Mouse (Mus musculus) right cerebral cortex, postnatal 10 days (tissue): ENCODE measurements around the gene Chrm3.

Experiments
- DNase-seq, 2 experiments: peaks; one replicate each; pipeline ENCODE4 v3.0.0; 2021; ENCODE audit warnings: low spot score in 2 of 2

Chrm3 gene

GRCm38 (mm10) chr13:10236279-10236678 lies 124.4 kb downstream of the Chrm3 start:
- peak; percentile 31 to 54 for DNase-seq

- no peak for DNase-seq
Measured at GRCm38 (mm10) chr13:10235391-10236169, 125.1 kb downstream of the Chrm3 start.

GRCm38 (mm10) chr13:10220403-10220802 lies 140.2 kb downstream of the Chrm3 start:
- DNase-seq, result no peak

- DNase-seq, result no peak
Measured at GRCm38 (mm10) chr13:10212112-10212511, 148.5 kb downstream of the Chrm3 start.

GRCm38 (mm10) chr13:10210522-10211244 lies 150.0 kb downstream of the Chrm3 start:
- no peak for DNase-seq

GRCm38 (mm10) chr13:10199206-10199956 lies 161.3 kb downstream of the Chrm3 start:
- DNase-seq, result no peak

GRCm38 (mm10) chr13:10189829-10190228 lies 170.8 kb downstream of the Chrm3 start:
- DNase-seq, result no peak

GRCm38 (mm10) chr13:10187926-10188325 lies 172.7 kb downstream of the Chrm3 start:
- peak; percentile 31 to 41 for DNase-seq

GRCm38 (mm10) chr13:10183837-10184236 lies 176.8 kb downstream of the Chrm3 start:
- DNase-seq, result no peak

GRCm38 (mm10) chr13:10182756-10183155 lies 177.9 kb downstream of the Chrm3 start:
- no peak for DNase-seq

GRCm38 (mm10) chr13:10170529-10170928 lies 190.1 kb downstream of the Chrm3 start:
- DNase-seq, result peak in 1 of 2 experiments; percentile 31

- DNase-seq, result no peak
Measured at GRCm38 (mm10) chr13:10163354-10163753, 197.3 kb downstream of the Chrm3 start.

GRCm38 (mm10) chr13:10157496-10157895 lies 203.2 kb downstream of the Chrm3 start:
- DNase-seq, result no peak

GRCm38 (mm10) chr13:10140573-10140972 lies 220.1 kb downstream of the Chrm3 start:
- no peak for DNase-seq

GRCm38 (mm10) chr13:10138878-10139277 lies 221.8 kb downstream of the Chrm3 start:
- DNase-seq, result no peak

- DNase-seq, result no peak
Measured at GRCm38 (mm10) chr13:10131064-10131463, 229.6 kb downstream of the Chrm3 start.

- no peak for DNase-seq
Measured at GRCm38 (mm10) chr13:10112211-10112610, 248.4 kb downstream of the Chrm3 start.

- DNase-seq, result no peak
Measured at GRCm38 (mm10) chr13:10109542-10109941, 251.1 kb downstream of the Chrm3 start.

GRCm38 (mm10) chr13:10107331-10107730 lies 253.3 kb downstream of the Chrm3 start:
- DNase-seq, result no peak

GRCm38 (mm10) chr13:10090778-10091177 lies 269.9 kb downstream of the Chrm3 start:
- DNase-seq, result no peak

GRCm38 (mm10) chr13:10086336-10086735 lies 274.3 kb downstream of the Chrm3 start:
- DNase-seq, result peak; percentile 41 to 65

GRCm38 (mm10) chr13:10081896-10082426 lies 278.7 kb downstream of the Chrm3 start:
- no peak for DNase-seq
